Mouse (Mus musculus): Measurements from ENCODE around the gene Zfp607b.

GRCm38 (mm10) chr7:27673575-27674131, 15.5 kb upstream of the Zfp607b start:
- no peak for TF ChIP-seq CTCF (IDR thresholded peaks at IDR 0.05; ENCODE audit: low read depth)
- no peak for TF ChIP-seq EP300 (optimal IDR thresholded peaks at IDR 0.05)
